Mouse (Mus musculus) kidney, embryonic 14.5 days (tissue): ENCODE measurements around the gene Apba2. TPM values are rescaled to one million over a fixed set of nuclear protein-coding genes. Genes with fewer than 3 reads are reported as not detected.

Source experiments
- ATAC-seq: fragments of 200-750 bp; cut with Nextera tagmentation; 2 replicates; pipeline ENCODE4 v1.8.0; 2017; ENCODE audit warnings: moderate number of reproducible peaks, mild to moderate bottlenecking, moderate TSS enrichment, moderate library complexity; ENCODE audit not compliant: low FRiP score, low TSS enrichment
- H3K27ac ChIP-seq: fragments of 300-500 bp; sonication (generic); 2 replicates; pipeline ENCODE4 v1.5.1; 2014; ENCODE audit warnings: low read depth, mild to moderate bottlenecking, low read length, moderate library complexity, mixed read lengths
- H3K27me3 ChIP-seq: fragments of 300-500 bp; sonication (generic); 2 replicates; pipeline ENCODE4 v1.6.1; 2014; ENCODE audit warnings: mild to moderate bottlenecking, low read length; ENCODE audit not compliant: control insufficient read depth, insufficient read depth
- H3K36me3 ChIP-seq: fragments of 300-500 bp; sonication (generic); 2 replicates; pipeline ENCODE4 v1.6.1; 2014; ENCODE audit warnings: low read length, mixed read lengths; ENCODE audit not compliant: control insufficient read depth, insufficient read depth
- H3K4me1 ChIP-seq: fragments of 300-500 bp; sonication (generic); 2 replicates; pipeline ENCODE4 v1.6.1; 2014; ENCODE audit warnings: low read length, mixed read lengths; ENCODE audit not compliant: control insufficient read depth, insufficient read depth
- H3K4me2 ChIP-seq: fragments of 300-500 bp; sonication (generic); replicated peaks from 2 replicates; pipeline ENCODE4 v1.6.1; 2014; ENCODE audit warnings: low read depth, mild to moderate bottlenecking, low read length
- H3K4me3 ChIP-seq: fragments of 300-500 bp; sonication (generic); 2 replicates; pipeline ENCODE4 v1.5.1; 2014; ENCODE audit warnings: mild to moderate bottlenecking, low read length
- H3K9ac ChIP-seq: fragments of 300-500 bp; sonication (generic); 2 replicates; pipeline ENCODE4 v1.6.1; 2014; ENCODE audit warnings: low read depth, mild to moderate bottlenecking, low read length, moderate library complexity
- H3K9me3 ChIP-seq: fragments of 300-500 bp; sonication (generic); 2 replicates; pipeline ENCODE4 v1.6.1; 2016; ENCODE audit warnings: low read length; ENCODE audit not compliant: control insufficient read depth
- WGBS: fragments of 180-500 bp; shearing (Covaris S2); extraction: QIAGEN DNeasy Blood & Tissue Kit; methylation state at CpG from one replicate; pipeline ENCODE4 v1.1.7; 2014; 5-methylcytosine and 5-hydroxymethylcytosine counted together
- polyA plus RNA-seq: library from polyadenylated mRNA; unstranded; fragments of >200 nt; fragmentation: Nextera tagmentation; extraction: Ambion mirVana; gene quantifications from 2 replicates; pipeline ENCODE4 v1.2.1, GENCODE M21; 2014

The Apba2 gene
- polyA plus RNA-seq, 1 experiment from 2014 or later, result 2.8 TPM

- Histone ChIP-seq H3K9me3 (no peaks in the 10 kb centered on the region), H3K4me3 (no peak overlapping the region), H3K36me3 (no peaks in the 10 kb centered on the region), H3K27ac (no peak overlapping the region), H3K27me3 (no peaks in the 10 kb centered on the region), H3K4me2 (no peak overlapping the region; the same call in 1 of the 2 replicates), H3K4me1 (peaks cover 5% of the 10 kb centered on the region; the same call in 1 of the 2 replicates), H3K9ac (no peak overlapping the region)
- no peak; the same call in 1 of the 2 replicates for ATAC-seq
- WGBS, result 26% methylated on average over 4 of the region's 4 CpGs
These were observed 17.6 kb downstream of the Apba2 start for GRCm38 (mm10) chr7:64519091-64519490.

- Histone ChIP-seq H3K9ac (no peak overlapping the region), H3K27me3 (no peaks in the 10 kb centered on the region), H3K4me2 (no peak overlapping the region), H3K36me3 (no peaks in the 10 kb centered on the region), H3K4me1 (peaks cover 5% of the 10 kb centered on the region; the same call in 1 of the 2 replicates), H3K4me3 (no peak overlapping the region), H3K9me3 (no peaks in the 10 kb centered on the region), H3K27ac (no peak overlapping the region)
- 67% methylated on average over 5 of the region's 5 CpGs for WGBS
- no peak for ATAC-seq
These were observed 18.0 kb downstream of the Apba2 start for GRCm38 (mm10) chr7:64519521-64519920.

GRCm38 (mm10) chr7:64521695-64522408 is 20.3 kb downstream of the Apba2 start:
- no peak for ATAC-seq
- H3K9me3 ChIP-seq, result no peaks in the 10 kb centered on the region
- H3K9ac ChIP-seq, result no peak overlapping the region
- no peak overlapping the region for H3K27ac ChIP-seq
- H3K36me3 ChIP-seq, result no peaks in the 10 kb centered on the region
- H3K27me3 ChIP-seq, result no peaks in the 10 kb centered on the region
- WGBS, result 80% methylated on average over 5 of the region's 5 CpGs
- peaks cover 5% of the 10 kb centered on the region; the same call in 1 of the 2 replicates for H3K4me1 ChIP-seq
- H3K4me3 ChIP-seq, result no peak overlapping the region
- no peak overlapping the region for H3K4me2 ChIP-seq

GRCm38 (mm10) chr7:64522409-64522730 is 20.9 kb downstream of the Apba2 start:
- Histone ChIP-seq H3K27ac (no peak overlapping the region), H3K36me3 (no peaks in the 10 kb centered on the region), H3K4me3 (no peak overlapping the region), H3K9me3 (no peaks in the 10 kb centered on the region), H3K9ac (no peak overlapping the region), H3K4me1 (peaks cover 5% of the 10 kb centered on the region; the same call in 1 of the 2 replicates), H3K27me3 (no peaks in the 10 kb centered on the region), H3K4me2 (no peak overlapping the region)
- 10% methylated on average over 1 of the region's 1 CpGs for WGBS
- no peak for ATAC-seq

GRCm38 (mm10) chr7:64531297-64531696 is 29.8 kb downstream of the Apba2 start:
- H3K9ac ChIP-seq, result no peak overlapping the region
- ATAC-seq, result no peak
- H3K9me3 ChIP-seq, result no peaks in the 10 kb centered on the region
- H3K27me3 ChIP-seq, result no peaks in the 10 kb centered on the region
- no peaks in the 10 kb centered on the region for H3K36me3 ChIP-seq
- 100% methylated on average over 1 of the region's 1 CpGs for WGBS
- no peak overlapping the region for H3K4me2 ChIP-seq
- H3K4me1 ChIP-seq, result no peaks in the 10 kb centered on the region
- H3K4me3 ChIP-seq, result no peak overlapping the region
- no peak overlapping the region for H3K27ac ChIP-seq

GRCm38 (mm10) chr7:64533374-64533773 is 31.9 kb downstream of the Apba2 start:
- 73% methylated on average over 6 of the region's 6 CpGs for WGBS

GRCm38 (mm10) chr7:64535269-64535668 is 33.8 kb downstream of the Apba2 start:
- no peaks in the 10 kb centered on the region for H3K36me3 ChIP-seq
- H3K9me3 ChIP-seq, result no peaks in the 10 kb centered on the region
- no peak overlapping the region for H3K4me3 ChIP-seq
- H3K27ac ChIP-seq, result no peak overlapping the region
- 81% methylated on average over 2 of the region's 2 CpGs for WGBS
- H3K4me1 ChIP-seq, result no peaks in the 10 kb centered on the region
- H3K9ac ChIP-seq, result no peak overlapping the region
- no peak for ATAC-seq
- H3K27me3 ChIP-seq, result no peaks in the 10 kb centered on the region
- no peak overlapping the region for H3K4me2 ChIP-seq

More at GRCm38 (mm10) chr7:64533374-64533773, 31.9 kb downstream of the Apba2 start:
- Histone ChIP-seq H3K4me2 (no peak overlapping the region), H3K27ac (no peak overlapping the region), H3K36me3 (no peaks in the 10 kb centered on the region), H3K9ac (no peak overlapping the region), H3K4me1 (no peaks in the 10 kb centered on the region), H3K27me3 (no peaks in the 10 kb centered on the region), H3K9me3 (no peaks in the 10 kb centered on the region), H3K4me3 (no peak overlapping the region)
- ATAC-seq, result no peak

GRCm38 (mm10) chr7:64539450-64540148 is 38.1 kb downstream of the Apba2 start:
- Histone ChIP-seq H3K27ac (no peak overlapping the region), H3K9me3 (no peaks in the 10 kb centered on the region), H3K9ac (no peak overlapping the region), H3K4me3 (no peak overlapping the region), H3K4me2 (no peak overlapping the region), H3K36me3 (no peaks in the 10 kb centered on the region), H3K4me1 (no peaks in the 10 kb centered on the region), H3K27me3 (no peaks in the 10 kb centered on the region)
- ATAC-seq, result no peak
- 61% methylated on average over 10 of the region's 10 CpGs for whole genome bisulfite sequencing

GRCm38 (mm10) chr7:64546801-64547200 is 45.3 kb downstream of the Apba2 start:
- H3K36me3 ChIP-seq, result no peaks in the 10 kb centered on the region
- no peaks in the 10 kb centered on the region for H3K4me1 ChIP-seq
- no peak for ATAC-seq
- H3K27ac ChIP-seq, result no peak overlapping the region
- H3K27me3 ChIP-seq, result no peaks in the 10 kb centered on the region
- H3K4me3 ChIP-seq, result no peak overlapping the region
- WGBS, result 67% methylated on average over 8 of the region's 8 CpGs
- no peak overlapping the region for H3K9ac ChIP-seq
- H3K4me2 ChIP-seq, result no peak overlapping the region
- H3K9me3 ChIP-seq, result no peaks in the 10 kb centered on the region
